Mouse (Mus musculus) skeletal muscle tissue, adult 2 months (tissue): Measurements from ENCODE around the gene Ppp1r35.

Experiments
- DNase-seq: peaks from one replicate; pipeline ENCODE4 v3.0.0-alpha.2; 2012; ENCODE audit warnings: low read depth, low spot score

Gene Ppp1r35

DNA sequence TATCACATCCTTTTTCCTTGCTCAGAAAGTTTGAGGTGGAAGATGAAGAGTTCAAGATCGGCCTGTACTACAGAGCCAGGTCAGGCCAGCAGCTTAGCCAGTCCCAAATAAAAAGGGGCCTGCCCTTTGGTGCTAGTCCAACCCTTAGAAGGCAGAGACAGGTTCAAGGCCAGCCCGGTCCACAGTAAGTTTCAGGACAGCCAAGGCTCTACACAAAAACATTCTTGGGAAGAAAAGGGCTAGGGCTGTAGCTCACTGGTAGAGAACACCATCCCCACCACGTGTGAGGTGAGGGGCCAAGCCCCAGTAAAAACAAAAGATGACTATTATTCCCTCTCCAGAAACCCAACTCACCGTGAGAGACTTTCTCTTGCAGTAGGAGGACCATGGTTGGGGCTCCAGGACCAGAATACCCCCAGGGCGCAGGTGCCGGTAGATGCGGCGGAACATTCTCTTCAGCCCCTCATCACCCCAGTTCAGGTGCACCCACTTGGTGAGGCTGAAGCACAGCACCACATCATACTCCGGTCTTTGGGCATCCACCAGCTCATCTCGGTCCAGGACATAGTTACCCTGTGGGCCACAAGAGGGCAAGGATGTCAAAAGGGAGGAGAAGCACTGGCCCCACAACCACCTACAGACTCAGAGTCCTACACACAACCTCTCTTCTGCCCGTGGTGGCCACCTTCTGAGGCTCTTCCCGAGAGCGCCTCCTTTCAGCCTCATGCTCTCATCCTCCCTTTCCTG is 4.3 kb downstream of the Ppp1r35 start:
- DNase-seq = no peak

DNA sequence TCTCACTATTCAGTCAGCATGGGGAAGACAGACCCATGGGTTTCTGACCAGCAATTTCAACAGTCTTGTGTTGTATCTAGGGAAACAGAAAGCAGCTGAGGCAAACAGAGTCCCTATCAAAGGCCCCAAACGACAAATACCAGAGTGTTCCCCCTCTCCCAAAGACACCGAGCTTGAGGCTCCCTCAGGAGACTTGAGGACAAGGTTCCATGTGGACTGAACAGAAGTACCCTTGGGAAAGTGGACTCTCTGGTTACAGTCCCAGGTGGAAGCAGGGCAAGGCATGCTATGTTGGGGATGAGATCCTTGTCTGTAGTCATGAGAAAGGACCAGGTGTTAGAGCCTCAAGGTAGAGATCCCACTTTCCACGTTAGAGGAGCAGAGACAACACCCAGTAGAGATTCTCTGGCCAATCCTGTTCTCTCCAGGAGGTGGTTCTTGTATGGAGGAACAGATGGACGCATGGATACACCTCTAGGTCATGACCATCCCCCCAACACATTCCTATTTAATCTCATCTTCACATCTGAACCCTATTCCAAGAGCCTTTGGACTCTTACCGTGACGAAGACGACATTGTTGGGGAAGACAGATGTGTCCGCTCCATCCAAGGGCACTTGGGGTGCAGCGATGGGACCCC is 5.4 kb downstream of the Ppp1r35 start:
- no peak for DNase-seq

DNA sequence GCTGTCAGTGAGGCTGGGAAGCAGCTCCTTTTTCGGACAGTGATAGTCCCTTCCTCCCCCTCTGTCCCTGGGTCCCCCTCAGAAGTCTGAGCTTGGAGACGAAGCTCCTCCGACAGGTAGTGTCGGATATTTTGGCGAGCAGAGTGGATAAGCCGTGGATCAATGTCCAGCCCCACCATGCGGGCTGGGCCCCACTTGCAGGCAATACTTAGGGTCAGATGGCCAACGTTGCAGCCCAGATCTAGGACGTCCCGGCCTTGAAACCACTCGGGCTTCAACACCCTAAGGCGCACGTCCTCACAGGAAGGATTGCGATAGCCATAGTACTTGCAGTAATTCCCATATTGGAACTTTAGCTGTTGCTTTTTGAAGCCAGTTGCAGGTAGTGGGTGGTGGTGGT is 5.9 kb downstream of the Ppp1r35 start:
- DNase-seq = no peak

GRCm38 (mm10) chr5:137785164-137786031 is 6.7 kb downstream of the Ppp1r35 start:
- no peak for DNase-seq

- DNase-seq = peak; percentile 100
These were observed 7.7 kb downstream of the Ppp1r35 start for GRCm38 (mm10) chr5:137786109-137786942.

GRCm38 (mm10) chr5:137787151-137787928 is 8.7 kb downstream of the Ppp1r35 start, which contains the start of the genes Mepce and Zcwpw1:
Gene Mepce, minus strand, starts transcription at chr5:137787655.
Gene Zcwpw1, plus strand, starts transcription at chr5:137787798.
- DNase-seq = peak; percentile 98

DNA sequence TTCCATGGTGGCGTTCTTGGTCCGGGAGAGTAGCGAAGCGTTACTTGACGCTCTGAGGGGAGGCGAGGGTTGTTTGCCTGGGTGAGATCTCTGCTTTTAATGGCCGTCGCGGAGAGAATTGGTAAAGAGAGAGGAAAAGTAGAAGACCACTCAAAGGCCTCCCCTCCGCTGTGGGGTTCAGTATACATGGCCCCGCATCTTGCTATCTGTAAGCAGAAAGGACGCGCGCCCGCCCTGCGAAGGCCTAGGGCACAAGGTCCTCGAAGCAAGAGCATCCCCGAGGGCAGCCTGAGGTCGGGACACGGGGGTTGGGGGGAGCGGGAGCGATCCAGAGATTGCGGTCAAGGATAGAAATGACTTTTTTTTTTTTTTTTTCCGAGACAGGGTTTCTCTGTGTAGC is 9.5 kb downstream of the Ppp1r35 start:
- DNase-seq = peak; percentile 39

GRCm38 (mm10) chr5:137788946-137789531 is 10.4 kb downstream of the Ppp1r35 start:
- DNase-seq = no peak

DNA sequence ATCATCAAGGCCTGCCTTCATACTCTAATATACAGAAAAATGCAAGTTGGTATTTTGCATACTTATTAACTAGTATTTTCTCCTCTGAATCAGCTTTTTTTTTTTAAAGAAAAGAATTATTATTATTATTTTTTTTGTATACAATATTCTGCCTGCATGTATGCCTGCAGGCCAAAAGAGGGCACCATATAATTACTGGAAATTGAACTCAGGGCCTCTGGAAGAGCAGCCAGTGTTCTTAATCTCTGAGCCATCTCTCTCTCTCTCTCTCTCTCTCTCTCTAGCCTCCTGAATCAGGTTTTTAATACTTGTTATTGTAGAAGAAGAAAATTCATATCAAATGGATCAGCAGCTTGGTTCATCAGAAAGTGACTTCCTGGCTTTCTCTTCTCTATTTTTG is 12.9 kb downstream of the Ppp1r35 start:
- no peak for DNase-seq

DNA sequence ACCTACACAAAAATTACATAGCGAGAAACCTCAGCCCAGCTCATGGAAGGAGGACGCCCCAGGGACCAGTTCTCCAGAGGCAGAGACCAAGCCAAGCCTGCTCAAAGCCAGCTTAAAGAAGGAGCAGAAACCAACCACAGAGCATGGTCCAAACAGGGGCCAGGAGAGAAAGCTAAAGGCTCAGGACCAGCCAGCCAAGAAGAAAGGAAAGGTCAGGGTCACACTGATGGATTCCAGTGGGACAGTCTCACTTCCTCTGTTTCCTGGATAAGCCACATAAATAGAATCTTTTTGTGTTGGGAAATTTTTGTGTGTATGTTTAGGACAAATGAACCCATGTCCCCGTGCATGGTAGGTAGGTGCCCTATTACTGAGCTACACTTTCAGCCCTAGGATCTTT is 18.0 kb downstream of the Ppp1r35 start:
- no peak for DNase-seq

- DNase-seq = no peak
These were observed 22.3 kb downstream of the Ppp1r35 start for GRCm38 (mm10) chr5:137800917-137801316.

GRCm38 (mm10) chr5:137806158-137806557 is 27.5 kb downstream of the Ppp1r35 start:
- DNase-seq = no peak

- DNase-seq = no peak
These were observed 29.7 kb downstream of the Ppp1r35 start for GRCm38 (mm10) chr5:137808316-137808715.

DNA sequence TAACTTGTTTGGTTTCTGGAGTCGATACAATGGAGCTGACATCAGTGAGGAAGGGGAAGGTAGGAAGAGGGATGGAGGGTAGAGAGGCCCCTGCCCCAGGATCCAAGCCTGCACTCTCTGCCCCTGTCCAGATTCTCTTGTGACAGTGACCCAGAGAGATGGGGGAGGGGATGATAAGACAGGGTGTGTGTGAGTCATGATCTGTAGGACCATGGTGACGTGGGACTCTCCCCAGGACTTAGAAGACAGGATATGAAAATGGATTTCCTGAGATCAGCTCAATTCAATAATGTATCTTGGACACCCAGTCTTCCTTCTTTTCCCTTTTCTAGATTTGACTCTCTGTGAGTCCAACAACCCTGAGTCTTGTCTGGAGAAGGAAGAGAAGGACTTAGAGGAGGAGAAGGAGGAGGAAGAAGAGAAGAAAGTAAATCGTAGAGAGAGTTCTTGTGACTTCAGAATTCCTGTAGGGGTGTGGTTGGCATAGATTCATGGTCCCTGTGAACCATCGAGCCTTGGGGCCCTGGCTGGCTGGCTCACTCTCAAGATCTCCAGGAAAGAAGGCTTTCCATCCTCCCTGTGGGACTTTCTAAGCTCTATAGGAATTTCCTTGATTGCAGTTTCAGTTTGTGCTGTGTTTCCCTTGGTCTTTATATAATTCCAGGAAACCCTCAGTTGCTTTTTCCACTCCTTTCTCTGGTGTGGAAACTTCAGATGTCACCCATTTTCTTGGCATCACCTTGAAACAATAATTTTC is 39.0 kb downstream of the Ppp1r35 start:
- no peak for DNase-seq

- DNase-seq = no peak
These were observed 43.5 kb downstream of the Ppp1r35 start for GRCm38 (mm10) chr5:137822126-137822525.

DNA sequence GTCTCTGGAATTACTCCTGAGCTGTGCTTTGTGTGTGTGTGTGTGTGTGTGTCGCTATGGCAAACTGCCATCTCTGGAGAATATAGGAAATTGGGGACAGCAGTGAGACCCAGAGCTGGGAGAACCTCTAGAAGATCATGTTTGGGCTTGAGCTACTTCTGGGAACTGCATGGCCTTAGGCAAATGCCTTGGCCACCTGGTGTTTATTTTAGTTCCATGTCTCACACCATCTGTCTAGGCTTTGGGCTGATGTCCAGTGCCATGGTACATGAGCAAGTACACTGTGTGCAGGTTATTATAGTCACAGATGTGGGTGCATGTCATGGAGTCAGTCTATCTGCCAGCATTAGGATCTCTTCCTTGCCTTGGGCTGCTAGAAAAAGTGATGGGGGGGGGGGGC is 44.0 kb downstream of the Ppp1r35 start:
- DNase-seq = peak; percentile 29

DNA sequence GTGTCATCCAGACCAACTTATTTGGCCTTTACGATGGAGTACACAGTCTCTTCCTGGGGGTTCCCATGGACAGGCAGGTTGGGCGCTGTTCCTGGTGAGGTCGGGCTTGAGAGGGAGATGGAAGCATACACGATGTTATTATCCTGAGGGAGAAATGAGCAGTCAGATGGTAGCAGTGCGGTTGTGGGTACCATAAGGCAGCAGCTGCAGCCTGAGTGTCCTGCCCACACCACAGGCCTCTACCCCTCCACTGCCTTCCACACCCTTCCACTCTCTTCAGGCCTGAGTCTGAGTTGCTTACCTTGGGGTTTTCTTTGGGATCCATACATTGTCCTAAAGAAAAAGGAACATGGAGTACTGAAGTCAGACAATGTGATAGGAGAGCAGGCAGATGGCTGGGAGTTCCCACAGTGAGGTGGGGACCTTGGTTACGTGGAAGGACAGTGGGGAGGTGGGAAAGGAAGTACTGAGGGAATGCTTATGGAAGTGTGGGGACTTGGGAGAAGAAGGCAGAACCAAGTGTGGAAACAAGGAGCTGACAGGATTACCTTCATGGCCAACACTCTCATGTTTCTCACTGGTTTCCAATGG is 44.9 kb downstream of the Ppp1r35 start:
- no peak for DNase-seq

- DNase-seq = no peak
These were observed 46.4 kb downstream of the Ppp1r35 start for GRCm38 (mm10) chr5:137825030-137825429.

GRCm38 (mm10) chr5:137825971-137826370 is 47.3 kb downstream of the Ppp1r35 start:
- DNase-seq = no peak
